Mouse (Mus musculus) thymus, adult 2 months (tissue): ENCODE results near the gene Man2a2. TPM values are rescaled to one million over a fixed set of nuclear protein-coding genes. Genes with fewer than 3 reads are reported as not detected.

Experiments used
- DNase-seq: peaks from one replicate; pipeline ENCODE4 v3.0.0; 2021
- H3K27ac ChIP-seq: fragments of 200-500 bp; 2 replicates; pipeline ENCODE4 v1.5.1; 2012; ENCODE audit warnings: low read length, control low read depth; ENCODE audit not compliant: control insufficient read depth, insufficient read depth
- H3K27me3 ChIP-seq: fragments of 200-500 bp; 2 replicates; pipeline ENCODE4 v1.6.1; 2012; ENCODE audit warnings: mild to moderate bottlenecking, low read length, moderate library complexity, mixed read lengths; ENCODE audit not compliant: control insufficient read depth, insufficient read depth
- H3K36me3 ChIP-seq: fragments of 200-500 bp; 2 replicates; pipeline ENCODE4 v1.6.1; 2012; ENCODE audit warnings: mild to moderate bottlenecking, low read length, moderate library complexity; ENCODE audit not compliant: control insufficient read depth, insufficient read depth
- H3K4me1 ChIP-seq: fragments of 200-500 bp; replicated peaks from 2 replicates; pipeline ENCODE4 v1.6.1; 2012; ENCODE audit warnings: low read length; ENCODE audit not compliant: control insufficient read depth, insufficient read depth
- H3K4me3 ChIP-seq: fragments of 200-500 bp; 2 replicates; pipeline ENCODE4 v1.5.1; 2012; ENCODE audit warnings: mild to moderate bottlenecking, low read length, control low read depth, moderate library complexity; ENCODE audit not compliant: control insufficient read depth, insufficient read depth
- CTCF ChIP-seq: fragments of 200-500 bp; IDR thresholded peaks from 2 replicates; pipeline ENCODE4 v1.5.1; 2012; ENCODE audit warnings: mild to moderate bottlenecking, control low read depth, low read length, moderate library complexity, borderline replicate concordance; ENCODE audit not compliant: control insufficient read depth, poor library complexity, insufficient read depth; ENCODE audit errors: extremely low read depth
- POLR2A ChIP-seq: fragments of 200-500 bp; IDR thresholded peaks from 2 replicates; pipeline ENCODE4 v1.6.1; 2012; ENCODE audit warnings: mild to moderate bottlenecking, low read length, control low read depth, moderate library complexity; ENCODE audit not compliant: control insufficient read depth, poor library complexity, insufficient read depth; ENCODE audit errors: extremely low read depth
- WGBS: fragments of 180-500 bp; shearing (Covaris S2); methylation state at CpG from one replicate; pipeline ENCODE4 v1.1.7; 2018; 5-methylcytosine and 5-hydroxymethylcytosine counted together
- polyA plus RNA-seq: library from polyadenylated mRNA; depleted of rRNA; stranded (reverse); fragments of >200 nt; gene quantifications from 2 replicates; pipeline ENCODE4 v1.2.3, GENCODE M21; 2012

The Man2a2 gene
- polyA plus RNA-seq, 1 experiment, result 188 TPM

DNA sequence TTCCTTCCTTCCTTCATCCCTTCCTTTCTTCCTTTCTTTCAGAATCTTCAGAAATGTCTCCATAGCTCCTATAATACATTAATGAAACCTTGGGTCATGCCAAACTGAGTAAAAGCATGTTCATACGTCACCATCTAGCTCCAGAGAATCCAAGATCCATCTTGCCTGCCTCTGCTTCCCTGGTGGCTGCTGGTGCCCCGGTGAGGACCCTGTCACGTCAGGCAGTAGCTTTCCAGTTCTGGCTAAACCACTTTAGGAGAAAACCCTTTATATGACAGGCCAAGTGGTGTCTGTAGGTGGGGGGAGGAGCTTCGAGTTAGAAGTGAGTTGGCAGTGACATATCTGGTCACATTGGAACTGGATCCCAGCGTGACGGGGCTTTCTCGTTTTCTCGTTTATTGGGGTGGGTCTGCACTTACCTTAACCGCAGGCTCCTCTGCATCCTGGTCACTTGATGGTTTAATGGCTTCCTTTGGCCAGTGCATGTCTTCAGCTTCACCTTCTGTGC is 34.1 kb upstream of the Man2a2 start, which contains the start of gene Furin:
Gene Furin, minus strand, starts transcription at position 249 of the 508 bp plus-strand sequence.
- H3K27ac ChIP-seq, result no peak within 1 kb of the TSS
- 89% methylated on average over 9 of the region's 9 CpGs for WGBS

GRCm38 (mm10) chr7:80404101-80404894 is 33.1 kb upstream of the Man2a2 start:
- TF ChIP-seq POLR2A, result no peak
- 50% methylated on average over 7 of the region's 7 CpGs for WGBS
- Histone ChIP-seq H3K4me1 (peaks cover 28% of the 10 kb centered on the region), H3K27me3 (no peaks in the 10 kb centered on the region), H3K27ac (no peak overlapping the region), H3K4me3 (no peak overlapping the region), H3K36me3 (no peaks in the 10 kb centered on the region)
- DNase-seq, result no peak

More for the DNA sequence above, 34.1 kb upstream of the Man2a2 start, which contains the start of gene Furin:
- H3K4me3 ChIP-seq, result no peak within 1 kb of the TSS
- H3K27me3 ChIP-seq, result no peaks in the 10 kb centered on the region
- no peak for DNase-seq
- peaks cover 24% of the 10 kb centered on the region for H3K4me1 ChIP-seq
- TF ChIP-seq CTCF, result no peak
- no peak for TF ChIP-seq POLR2A
- no peaks in the 10 kb centered on the region for H3K36me3 ChIP-seq

GRCm38 (mm10) chr7:80403551-80403950 is 32.4 kb upstream of the Man2a2 start:
- DNase-seq, result no peak
- no peaks in the 10 kb centered on the region for H3K27me3 ChIP-seq
- no peak overlapping the region for H3K27ac ChIP-seq
- H3K4me1 ChIP-seq, result peaks cover 28% of the 10 kb centered on the region
- H3K36me3 ChIP-seq, result no peaks in the 10 kb centered on the region
- no peak overlapping the region for H3K4me3 ChIP-seq
- WGBS, result 44% methylated on average over 9 of the region's 9 CpGs
- no peak for TF ChIP-seq POLR2A
- no peak for TF ChIP-seq CTCF

DNA sequence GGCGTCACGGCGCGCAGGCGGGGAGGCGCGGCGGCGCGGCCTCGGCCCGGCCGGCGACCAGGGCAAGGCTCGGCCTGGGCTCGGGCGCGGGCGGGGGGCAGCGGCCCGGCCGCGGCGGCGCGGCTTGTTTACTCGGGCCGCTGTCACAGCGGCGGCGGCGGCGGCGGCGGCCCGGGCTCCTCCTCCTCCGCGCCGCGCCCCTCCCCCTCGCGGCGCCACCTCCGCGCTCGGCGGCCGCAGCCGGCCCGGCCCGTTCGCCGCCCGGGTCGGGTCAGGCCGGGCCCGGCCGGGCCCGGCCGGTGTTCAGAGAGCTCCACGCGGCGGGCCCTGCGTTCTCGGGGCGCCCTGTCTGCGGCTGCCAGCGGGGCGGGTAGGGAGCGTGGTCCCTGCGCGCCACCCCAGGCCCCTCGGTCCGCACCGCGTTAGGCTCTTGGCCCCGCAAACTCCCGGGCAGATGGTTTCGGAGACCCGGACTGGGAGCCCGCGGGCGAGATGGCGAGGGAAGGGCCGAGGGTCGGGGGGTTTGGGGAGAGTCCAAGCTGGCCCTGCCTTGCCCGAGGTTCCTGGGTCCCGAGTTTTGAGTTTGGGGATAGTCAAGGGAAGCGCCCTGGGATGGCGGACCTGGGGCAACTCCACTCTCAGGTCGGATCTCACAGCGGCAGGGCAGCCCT is 31.6 kb upstream of the Man2a2 start:
- H3K27ac ChIP-seq, result no peak overlapping the region
- peaks cover 28% of the 10 kb centered on the region for H3K4me1 ChIP-seq
- WGBS, result 17% methylated on average over 92 of the region's 92 CpGs
- no peak for TF ChIP-seq CTCF
- TF ChIP-seq POLR2A, result 0 out of 2 replicates have a peak, but pooled peaks have one; percentile 40
- DNase-seq, result peak; percentile 61
- H3K36me3 ChIP-seq, result no peaks in the 10 kb centered on the region
- H3K4me3 ChIP-seq, result peak overlapping the region; percentile 76
- H3K27me3 ChIP-seq, result no peaks in the 10 kb centered on the region

DNA sequence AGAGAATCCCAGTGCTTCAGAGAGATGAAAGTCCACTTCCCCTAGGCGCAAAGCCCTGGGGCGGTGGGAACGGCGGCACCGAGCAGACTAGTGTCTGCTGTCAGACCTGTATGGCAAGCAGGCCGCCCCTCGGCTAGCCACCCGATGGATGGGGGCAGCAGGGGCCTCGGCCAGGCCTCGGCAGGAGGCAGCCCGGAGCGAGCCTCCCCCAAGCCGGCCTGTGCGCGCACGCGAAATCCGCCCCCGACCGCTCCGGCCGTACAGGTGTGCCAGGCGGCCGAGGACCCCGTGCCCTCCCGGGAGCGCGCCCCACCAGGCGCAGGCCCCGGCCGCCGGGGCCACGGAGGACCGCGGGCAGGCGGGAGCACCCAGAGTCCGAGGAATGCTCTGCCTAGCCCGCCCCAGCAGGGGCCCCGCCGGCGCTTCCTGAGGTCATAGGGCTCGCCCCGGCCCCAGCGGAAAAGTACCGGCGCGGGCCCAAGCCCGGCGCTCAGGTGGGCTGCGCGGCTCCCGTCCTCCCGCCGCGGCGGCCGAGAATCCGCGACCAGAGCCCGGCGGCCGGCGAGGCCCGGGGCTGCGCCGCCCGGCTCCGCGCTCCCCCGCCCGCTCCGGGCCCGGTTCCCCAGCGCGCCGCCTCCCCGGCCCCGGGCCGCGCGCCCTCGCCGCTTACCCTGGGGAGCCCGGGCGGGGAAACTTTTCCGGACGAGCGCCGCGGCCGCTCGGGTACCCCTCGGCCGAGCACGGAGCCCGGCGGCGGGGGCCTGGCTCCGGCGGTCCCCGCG is 30.9 kb upstream of the Man2a2 start:
- Histone ChIP-seq H3K27me3 (no peaks in the 10 kb centered on the region), H3K27ac (no peak overlapping the region), H3K36me3 (peaks cover under 1% of the 10 kb centered on the region), H3K4me1 (peaks cover 28% of the 10 kb centered on the region), H3K4me3 (peak overlapping the region; percentile 76)
- WGBS, result 3% methylated on average over 83 of the region's 102 CpGs
- DNase-seq, result peak; percentile 47
- TF ChIP-seq CTCF (0 out of 2 replicates have a peak, but pooled peaks have one; percentile 27), POLR2A (no peak)
